Mouse (Mus musculus) liver, adult (tissue): ENCODE results near the gene Gm12184.

Experiments used
- GATA4 ChIP-seq: IDR thresholded peaks from 2 replicates; pipeline ENCODE4 v1.6.1; 2014; ENCODE audit warnings: mild to moderate bottlenecking, low read length; ENCODE audit not compliant: insufficient replicate concordance

The Gm12184 gene

DNA sequence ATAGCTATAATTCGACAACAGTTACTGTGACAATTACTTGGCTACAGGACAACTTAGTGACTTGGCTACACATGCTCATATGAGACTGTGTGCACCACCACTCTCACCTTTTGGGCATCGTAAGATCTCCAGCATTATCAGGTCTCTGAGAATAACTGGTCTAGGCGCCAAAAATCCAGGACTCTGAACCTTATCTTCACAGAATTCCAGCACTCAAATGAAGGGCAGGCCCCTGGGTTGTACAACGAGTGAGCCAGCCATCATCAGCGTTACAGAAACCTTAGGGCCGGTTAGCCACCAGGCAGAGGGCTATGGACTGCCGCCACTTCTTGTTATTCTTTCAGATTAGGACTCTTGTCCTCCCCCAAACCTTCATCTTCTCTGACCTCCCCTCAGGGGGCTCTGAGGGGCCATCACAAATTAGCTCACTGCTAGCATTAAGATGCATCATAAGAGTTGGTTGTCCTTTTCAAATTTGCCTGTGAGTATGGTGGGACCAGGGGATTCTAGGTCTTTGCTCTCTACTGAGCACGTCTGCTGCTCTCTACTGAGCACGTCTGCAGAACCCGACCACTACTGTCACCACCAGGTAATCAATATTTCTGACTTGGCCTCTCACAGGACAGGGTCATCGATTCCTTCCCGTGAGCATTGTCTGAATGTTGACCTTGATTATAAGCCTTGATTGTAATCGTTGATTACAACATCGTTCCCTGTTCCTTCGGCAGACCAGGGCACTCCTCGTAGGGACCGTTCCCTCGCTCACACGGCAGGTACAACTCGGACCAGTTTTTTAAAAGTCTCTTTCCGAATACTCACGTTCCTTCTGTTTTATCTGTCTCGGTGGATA lies 26.4 kb upstream of the Gm12184 start:
- peak; percentile 37; the same call in 1 of the 2 replicates for TF ChIP-seq GATA4

GRCm38 (mm10) chr11:48852190-48852589 lies 25.7 kb upstream of the Gm12184 start:
- no peak for TF ChIP-seq GATA4

GRCm38 (mm10) chr11:48851270-48851995 lies 25.0 kb upstream of the Gm12184 start:
- TF ChIP-seq GATA4, result no peak

GRCm38 (mm10) chr11:48850240-48850639 lies 23.8 kb upstream of the Gm12184 start:
- TF ChIP-seq GATA4, result no peak

DNA sequence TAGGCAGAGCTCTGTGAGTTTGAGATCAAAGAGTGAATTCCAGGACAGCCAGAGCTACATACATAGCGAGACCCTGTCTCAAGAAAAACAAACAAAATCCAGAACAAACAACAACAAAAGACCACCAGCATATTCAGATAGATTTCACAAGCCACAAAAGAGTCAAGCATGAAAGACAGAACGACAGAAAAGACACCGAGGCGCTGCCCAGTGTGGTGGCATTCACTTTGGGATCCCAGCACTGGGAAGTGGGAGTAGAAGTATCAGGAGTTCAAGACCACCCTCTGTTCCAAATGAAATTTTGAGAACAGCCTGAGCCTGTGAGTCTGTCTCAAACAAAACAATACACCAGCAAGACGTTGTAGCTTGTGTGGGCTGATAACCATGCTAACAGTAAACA lies 20.4 kb upstream of the Gm12184 start:
- no peak for TF ChIP-seq GATA4

- no peak for TF ChIP-seq GATA4
These were observed 18.9 kb upstream of the Gm12184 start for GRCm38 (mm10) chr11:48845244-48845815.

DNA sequence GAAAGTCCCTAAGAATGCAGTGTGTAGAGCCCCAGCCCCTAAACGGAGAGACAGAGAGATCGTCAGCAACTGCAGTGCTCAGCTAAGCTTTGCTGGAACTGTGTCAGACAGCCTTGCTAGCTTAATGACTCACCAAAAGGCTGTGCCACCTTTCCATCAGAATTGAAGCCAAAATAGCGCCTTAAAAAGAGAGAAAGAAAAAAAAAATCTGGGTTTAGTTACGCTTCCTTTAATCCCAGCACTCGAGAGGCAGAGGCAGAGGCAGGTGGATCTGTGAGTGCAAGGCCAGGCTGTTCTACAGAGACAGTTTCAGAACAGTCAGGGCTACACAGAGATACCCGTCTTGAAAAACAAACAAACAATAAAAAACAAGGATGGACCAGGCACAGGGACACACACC lies 17.9 kb upstream of the Gm12184 start:
- TF ChIP-seq GATA4, result no peak

DNA sequence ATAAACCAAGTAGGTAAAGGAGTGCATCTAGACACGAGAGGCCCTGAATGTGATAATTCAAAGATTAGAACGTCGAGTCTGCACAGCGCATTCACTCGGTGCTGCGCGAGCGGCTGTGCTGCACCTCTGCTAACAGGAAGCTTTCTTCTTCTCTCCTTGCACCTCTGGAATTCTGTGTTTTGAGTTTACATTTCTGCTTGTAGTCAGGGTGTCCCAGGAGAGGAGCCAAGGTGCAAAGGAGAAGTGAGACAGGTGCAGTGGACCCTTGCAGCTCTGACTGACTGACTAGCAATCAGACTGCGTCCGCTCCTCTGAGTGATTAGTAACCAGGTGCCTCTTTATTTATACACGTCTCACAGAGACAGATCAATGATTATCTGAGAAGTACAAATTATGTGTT lies 16.7 kb upstream of the Gm12184 start:
- TF ChIP-seq GATA4, result no peak

DNA sequence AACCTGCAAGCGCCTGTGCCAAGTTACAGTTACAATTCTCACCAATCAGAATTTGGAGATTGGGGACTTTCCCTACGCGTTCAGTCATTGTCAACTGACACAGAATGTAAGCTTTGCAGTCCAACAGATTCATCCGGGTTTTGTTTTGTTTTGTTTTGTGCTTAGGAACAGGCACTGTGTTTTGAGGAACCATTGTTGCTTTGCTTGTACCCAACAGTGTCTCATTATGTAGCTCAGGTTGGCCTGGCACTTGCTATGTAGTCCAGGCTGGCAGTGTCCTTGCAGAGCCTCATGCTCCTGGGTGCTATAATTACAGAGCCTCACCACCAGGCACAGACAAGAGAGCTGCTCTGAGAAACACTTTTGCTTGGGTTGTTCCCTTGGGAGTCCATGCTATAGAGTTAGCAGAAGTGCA lies 15.9 kb upstream of the Gm12184 start:
- no peak for TF ChIP-seq GATA4

DNA sequence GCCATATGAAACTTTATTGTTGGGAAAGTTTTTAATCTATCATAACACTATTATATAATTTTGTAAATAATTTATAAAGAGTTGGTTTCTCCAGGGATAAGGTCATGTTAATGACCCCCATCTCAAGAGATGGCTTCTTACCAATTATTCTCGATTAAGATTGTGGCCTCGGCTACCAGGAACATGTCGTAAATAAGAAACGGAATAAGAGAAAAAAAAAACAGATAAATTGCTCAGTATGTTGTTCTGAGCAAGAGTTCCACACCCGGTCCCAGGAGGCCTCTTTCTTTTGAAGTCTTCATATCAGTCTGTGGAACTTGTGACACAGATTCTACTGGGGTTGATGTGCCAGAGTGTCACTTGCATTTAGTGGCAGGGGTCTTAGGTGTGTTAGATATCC lies 14.8 kb upstream of the Gm12184 start:
- no peak for TF ChIP-seq GATA4

- no peak for TF ChIP-seq GATA4
These were observed 14.3 kb upstream of the Gm12184 start for GRCm38 (mm10) chr11:48840805-48841204.

GRCm38 (mm10) chr11:48838879-48839680 lies 12.6 kb upstream of the Gm12184 start:
- TF ChIP-seq GATA4, result no peak

DNA sequence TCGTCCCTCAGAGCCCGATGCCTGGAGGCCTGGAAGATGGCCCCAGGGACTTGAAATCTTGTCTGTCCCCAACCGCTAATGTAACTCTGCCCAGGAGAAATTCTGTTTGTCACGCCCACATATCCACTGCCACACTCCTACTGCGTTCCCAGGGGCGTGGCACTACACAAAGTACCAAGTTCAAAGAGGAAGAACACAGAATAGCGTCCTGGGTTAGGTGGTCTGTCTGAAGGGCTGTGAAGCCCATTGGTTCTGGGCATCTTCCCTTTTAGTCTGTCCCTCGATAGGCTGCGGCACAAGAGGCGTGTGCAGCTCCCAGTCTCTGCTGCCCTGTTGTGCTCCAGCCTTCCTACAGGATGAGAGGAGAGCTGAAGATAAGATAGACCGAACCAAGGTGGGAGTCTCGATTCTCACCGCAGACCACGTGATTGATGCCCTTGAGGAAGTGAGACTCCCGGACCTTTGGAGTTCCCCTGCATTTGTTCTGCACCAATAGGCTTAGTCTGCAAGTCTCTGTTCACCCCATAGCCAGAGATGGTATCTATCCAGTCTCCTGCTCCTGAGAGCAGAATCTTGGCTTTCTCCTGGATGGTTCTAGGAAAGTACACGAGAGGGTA lies 11.8 kb upstream of the Gm12184 start:
- TF ChIP-seq GATA4, result no peak

- no peak for TF ChIP-seq GATA4
These were observed 11.1 kb upstream of the Gm12184 start for GRCm38 (mm10) chr11:48837310-48838180.
